Mouse (Mus musculus) forebrain, embryonic 13.5 days (tissue): Measurements from ENCODE around the gene Mylk2. TPM values are rescaled to one million over a fixed set of nuclear protein-coding genes. Genes with fewer than 3 reads are reported as not detected.

Experiments used
- ATAC-seq: fragments of 200-750 bp; cut with Nextera tagmentation; 2 replicates; pipeline ENCODE4 v1.8.0; 2017
- H3K27ac ChIP-seq: fragments of 300-500 bp; sonication (generic); 2 replicates; pipeline ENCODE4 v1.5.1; 2015; ENCODE audit warnings: inconsistent platforms, mild to moderate bottlenecking, moderate library complexity
- H3K27me3 ChIP-seq: fragments of 300-500 bp; sonication (generic); 2 replicates; pipeline ENCODE4 v1.6.1; 2015; ENCODE audit warnings: mild to moderate bottlenecking, inconsistent platforms
- H3K36me3 ChIP-seq: fragments of 300-500 bp; sonication (generic); 2 replicates; pipeline ENCODE4 v1.6.1; 2015; ENCODE audit warnings: mild to moderate bottlenecking, inconsistent platforms; ENCODE audit not compliant: poor library complexity, severe bottlenecking
- H3K4me1 ChIP-seq: fragments of 300-500 bp; sonication (generic); 2 replicates; pipeline ENCODE4 v1.6.1; 2015; ENCODE audit warnings: inconsistent platforms
- H3K4me2 ChIP-seq: fragments of 300-500 bp; sonication (generic); 2 replicates; pipeline ENCODE4 v1.6.1; 2015; ENCODE audit warnings: inconsistent platforms, mild to moderate bottlenecking, moderate library complexity
- H3K4me3 ChIP-seq: fragments of 300-500 bp; sonication (generic); 2 replicates; pipeline ENCODE4 v1.5.1; 2015; ENCODE audit warnings: mild to moderate bottlenecking, inconsistent platforms
- H3K9ac ChIP-seq: fragments of 300-500 bp; sonication (generic); 2 replicates; pipeline ENCODE4 v1.6.1; 2015; ENCODE audit warnings: mild to moderate bottlenecking, inconsistent platforms
- H3K9me3 ChIP-seq: fragments of 300-500 bp; sonication (generic); replicated peaks from 2 replicates; pipeline ENCODE4 v1.6.1; 2016; ENCODE audit warnings: inconsistent platforms
- WGBS: fragments of 180-500 bp; shearing (Covaris S2); methylation state at CpG from one replicate; pipeline ENCODE4 v1.1.7; 2015; 5-methylcytosine and 5-hydroxymethylcytosine counted together
- polyA plus RNA-seq: library from polyadenylated mRNA; unstranded; fragments of >200 nt; fragmentation: Nextera tagmentation; extraction: Ambion mirVana; gene quantifications from 2 replicates; pipeline ENCODE4 v1.2.1, GENCODE M21; 2015

Mylk2 gene
- polyA plus RNA-seq, 1 experiment from 2014 or later: not detected

GRCm38 (mm10) chr2:152931456-152932160 is 20.5 kb downstream of the Mylk2 start:
- Histone ChIP-seq H3K4me1 (no peaks in the 10 kb centered on the region), H3K9ac (no peak overlapping the region), H3K36me3 (no peaks in the 10 kb centered on the region), H3K4me2 (no peak overlapping the region), H3K9me3 (no peaks in the 10 kb centered on the region), H3K27ac (no peak overlapping the region), H3K27me3 (peaks cover 15% of the 10 kb centered on the region; the same call in 1 of the 2 replicates), H3K4me3 (no peak overlapping the region)
- ATAC-seq: no peak
- WGBS: 78% methylated on average over 11 of the region's 12 CpGs

- Histone ChIP-seq H3K27ac (no peak within 1 kb of the TSS), H3K4me2 (no peak within 1 kb of the TSS), H3K9me3 (no peaks in the 10 kb centered on the region), H3K4me3 (no peak within 1 kb of the TSS), H3K9ac (no peak within 1 kb of the TSS), H3K4me1 (no peaks in the 10 kb centered on the region), H3K27me3 (peaks cover 18% of the 10 kb centered on the region; the same call in 1 of the 2 replicates), H3K36me3 (no peaks in the 10 kb centered on the region)
- 52% methylated on average over 9 of the region's 9 CpGs for WGBS
- no peak for ATAC-seq
Observed at GRCm38 (mm10) chr2:152933048-152933447, 21.9 kb downstream of the Mylk2 start, which contains the start of gene Foxs1. Foxs1 (minus strand) TSS chr2:152933208.

- Histone ChIP-seq H3K4me2 (no peak overlapping the region), H3K9ac (no peak overlapping the region), H3K4me1 (no peaks in the 10 kb centered on the region), H3K27ac (no peak overlapping the region), H3K4me3 (no peak overlapping the region), H3K36me3 (no peaks in the 10 kb centered on the region), H3K27me3 (peaks cover 24% of the 10 kb centered on the region), H3K9me3 (no peaks in the 10 kb centered on the region)
- 31% methylated on average over 5 of the region's 5 CpGs for WGBS
- ATAC-seq: no peak
Observed at GRCm38 (mm10) chr2:152933614-152934013, 22.5 kb downstream of the Mylk2 start.

GRCm38 (mm10) chr2:152939846-152940245 is 28.7 kb downstream of the Mylk2 start:
- Histone ChIP-seq H3K4me2 (no peak overlapping the region), H3K9me3 (no peaks in the 10 kb centered on the region), H3K36me3 (no peaks in the 10 kb centered on the region), H3K4me3 (no peak overlapping the region), H3K4me1 (peaks cover 12% of the 10 kb centered on the region), H3K27ac (no peak overlapping the region), H3K27me3 (peaks cover 78% of the 10 kb centered on the region), H3K9ac (no peak overlapping the region)
- 15% methylated on average over 4 of the region's 4 CpGs for WGBS
- no peak for ATAC-seq

GRCm38 (mm10) chr2:152941106-152941505 is 30.0 kb downstream of the Mylk2 start:
- WGBS: 74% methylated on average over 6 of the region's 6 CpGs
- no peak for ATAC-seq
- Histone ChIP-seq H3K9ac (no peak overlapping the region), H3K36me3 (no peaks in the 10 kb centered on the region), H3K4me1 (peaks cover 12% of the 10 kb centered on the region), H3K27me3 (peaks cover 86% of the 10 kb centered on the region), H3K9me3 (no peaks in the 10 kb centered on the region), H3K4me3 (no peak overlapping the region), H3K4me2 (no peak overlapping the region), H3K27ac (no peak overlapping the region)

GRCm38 (mm10) chr2:152941776-152942175 is 30.6 kb downstream of the Mylk2 start:
- ATAC-seq: no peak
- 38% methylated on average over 7 of the region's 7 CpGs for WGBS
- peaks cover 83% of the 10 kb centered on the region for H3K27me3 ChIP-seq

GRCm38 (mm10) chr2:152942898-152943515 is 31.9 kb downstream of the Mylk2 start:
- Histone ChIP-seq H3K4me3 (peak overlapping the region; percentile 46), H3K27ac (no peak overlapping the region), H3K9ac (peak overlapping the region; percentile 63), H3K9me3 (no peaks in the 10 kb centered on the region), H3K4me1 (peaks cover 14% of the 10 kb centered on the region), H3K27me3 (peaks cover 82% of the 10 kb centered on the region), H3K36me3 (no peaks in the 10 kb centered on the region), H3K4me2 (peak overlapping the region; percentile 83)
- ATAC-seq: peak; percentile 36; the same call in 1 of the 2 replicates
- 2% methylated on average over 45 of the region's 65 CpGs for WGBS

More at GRCm38 (mm10) chr2:152941776-152942175, 30.6 kb downstream of the Mylk2 start:
- H3K4me3 ChIP-seq: no peak overlapping the region
- peaks cover 12% of the 10 kb centered on the region for H3K4me1 ChIP-seq
- no peak overlapping the region for H3K27ac ChIP-seq
- no peaks in the 10 kb centered on the region for H3K36me3 ChIP-seq
- no peaks in the 10 kb centered on the region for H3K9me3 ChIP-seq
- no peak overlapping the region for H3K9ac ChIP-seq
- H3K4me2 ChIP-seq: no peak overlapping the region

- Histone ChIP-seq H3K27me3 (peaks cover 80% of the 10 kb centered on the region), H3K9ac (peak overlapping the region; percentile 63; the same call in 1 of the 2 replicates), H3K9me3 (no peaks in the 10 kb centered on the region), H3K27ac (no peak overlapping the region), H3K4me2 (peak overlapping the region; percentile 83), H3K4me1 (peaks cover 14% of the 10 kb centered on the region), H3K36me3 (no peaks in the 10 kb centered on the region), H3K4me3 (peak overlapping the region; percentile 46)
- no peak for ATAC-seq
- WGBS: 6% methylated on average over 8 of the region's 8 CpGs
Observed at GRCm38 (mm10) chr2:152943568-152943967, 32.4 kb downstream of the Mylk2 start.

GRCm38 (mm10) chr2:152944013-152944412 is 32.9 kb downstream of the Mylk2 start:
- Histone ChIP-seq H3K27ac (no peak overlapping the region), H3K9me3 (no peaks in the 10 kb centered on the region), H3K4me2 (no peak overlapping the region), H3K4me3 (no peak overlapping the region), H3K36me3 (no peaks in the 10 kb centered on the region), H3K9ac (no peak overlapping the region), H3K4me1 (peaks cover 14% of the 10 kb centered on the region), H3K27me3 (peaks cover 80% of the 10 kb centered on the region)
- ATAC-seq: no peak
- WGBS: 47% methylated on average over 9 of the region's 9 CpGs

GRCm38 (mm10) chr2:152947098-152947497 is 35.9 kb downstream of the Mylk2 start:
- H3K36me3 ChIP-seq: no peaks in the 10 kb centered on the region
- H3K4me2 ChIP-seq: no peak overlapping the region
- 59% methylated on average over 7 of the region's 7 CpGs for WGBS
- no peak overlapping the region; the same call in 1 of the 2 replicates for H3K27ac ChIP-seq
- no peaks in the 10 kb centered on the region for H3K9me3 ChIP-seq
- ATAC-seq: no peak; the same call in 1 of the 2 replicates
- H3K27me3 ChIP-seq: peaks cover 72% of the 10 kb centered on the region
- H3K4me3 ChIP-seq: no peak overlapping the region
- no peak overlapping the region for H3K9ac ChIP-seq
- H3K4me1 ChIP-seq: peaks cover 23% of the 10 kb centered on the region

GRCm38 (mm10) chr2:152948438-152949020 is 37.4 kb downstream of the Mylk2 start:
- Histone ChIP-seq H3K4me3 (no peak overlapping the region), H3K4me1 (peaks cover 18% of the 10 kb centered on the region), H3K9me3 (no peaks in the 10 kb centered on the region), H3K27ac (no peak overlapping the region), H3K36me3 (no peaks in the 10 kb centered on the region), H3K9ac (no peak overlapping the region), H3K4me2 (no peak overlapping the region), H3K27me3 (peaks cover 66% of the 10 kb centered on the region)
- 89% methylated on average over 5 of the region's 5 CpGs for whole genome bisulfite sequencing
- no peak for ATAC-seq

- peaks cover 51% of the 10 kb centered on the region for H3K27me3 ChIP-seq
- ATAC-seq: no peak
- 43% methylated on average over 11 of the region's 11 CpGs for WGBS
- H3K4me1 ChIP-seq: peaks cover 16% of the 10 kb centered on the region
- peak overlapping the region; percentile 86 for H3K9ac ChIP-seq
- H3K4me2 ChIP-seq: peak overlapping the region; percentile 97
- no peaks in the 10 kb centered on the region for H3K9me3 ChIP-seq
- peak overlapping the region; percentile 65 for H3K4me3 ChIP-seq
- H3K36me3 ChIP-seq: no peaks in the 10 kb centered on the region
- H3K27ac ChIP-seq: no peak overlapping the region
Observed at GRCm38 (mm10) chr2:152950358-152951064, 39.4 kb downstream of the Mylk2 start.
